Mouse (Mus musculus): ENCODE results near the gene Rprd1b.

Rprd1b gene

DNA sequence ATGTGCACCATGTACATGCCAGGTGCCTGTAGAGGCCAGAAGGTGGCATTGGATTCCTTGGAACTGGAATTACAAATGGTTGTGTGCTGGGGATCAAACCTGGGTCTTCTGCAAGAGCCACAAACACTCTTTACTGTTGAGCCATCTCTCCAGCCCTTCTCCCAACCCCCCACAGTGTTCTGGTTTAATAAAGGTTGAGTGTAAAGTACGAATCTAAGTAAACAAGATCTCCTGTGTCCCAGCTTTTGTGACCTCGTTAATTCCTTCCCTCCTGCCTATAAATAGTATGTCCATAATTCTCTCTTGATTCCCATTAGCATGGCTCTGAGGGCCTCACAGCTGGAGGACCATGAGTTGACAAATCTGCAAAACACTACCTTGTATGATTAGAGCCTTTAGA, 49.7 kb downstream of the Rprd1b start:
- intact Hi-C loops (cut with DNase I) = no loop called here

DNA sequence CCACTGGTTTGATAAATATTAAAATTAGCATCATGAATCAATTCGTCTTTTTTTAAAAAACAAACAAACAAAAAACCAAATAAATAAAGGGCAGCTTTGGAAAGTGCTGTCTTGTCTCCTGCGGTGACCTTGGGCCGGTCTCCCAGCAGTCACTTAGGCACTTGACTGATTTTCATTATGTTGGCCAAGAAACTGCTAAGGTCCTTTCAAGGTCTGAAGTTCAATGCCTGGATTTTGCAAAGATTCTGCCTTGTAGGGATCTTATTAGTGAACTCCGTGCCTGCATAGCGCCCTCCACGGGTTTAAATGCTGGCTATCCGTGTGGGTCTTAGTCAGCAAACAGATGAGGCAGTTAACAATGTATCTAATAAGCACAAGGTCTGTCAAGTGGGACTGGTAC, 50.7 kb downstream of the Rprd1b start:
- intact Hi-C loops (cut with DNase I) = no loop called here

DNA sequence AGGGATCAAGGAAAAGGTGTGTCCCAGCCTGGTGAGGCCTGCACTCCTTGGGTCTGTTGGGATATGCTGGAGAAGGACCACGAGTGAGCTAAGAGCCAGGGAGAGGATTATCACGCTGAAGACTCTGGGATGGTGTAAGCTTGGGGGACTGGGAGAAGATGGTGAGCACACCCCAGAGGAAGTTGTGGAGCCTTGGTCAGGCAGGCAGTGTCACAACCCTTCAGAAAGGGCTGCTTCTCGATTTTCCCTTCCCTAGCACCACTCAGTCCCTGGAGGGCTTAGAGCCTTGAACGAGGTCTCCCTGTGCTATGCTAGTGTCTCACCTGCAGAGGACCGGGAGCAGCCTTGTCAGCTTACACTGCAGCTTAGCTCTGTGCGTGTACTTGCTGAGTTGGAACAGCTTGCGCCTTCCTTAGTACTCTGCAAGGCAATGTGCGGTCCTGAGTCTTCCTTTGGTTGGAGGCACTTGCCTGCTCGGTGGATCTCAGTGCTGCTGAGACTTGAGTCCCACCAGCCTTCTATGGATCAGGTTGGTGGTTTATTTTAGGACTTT, 51.6 kb downstream of the Rprd1b start:
- intact Hi-C loops (cut with DNase I) = no loop called here

DNA sequence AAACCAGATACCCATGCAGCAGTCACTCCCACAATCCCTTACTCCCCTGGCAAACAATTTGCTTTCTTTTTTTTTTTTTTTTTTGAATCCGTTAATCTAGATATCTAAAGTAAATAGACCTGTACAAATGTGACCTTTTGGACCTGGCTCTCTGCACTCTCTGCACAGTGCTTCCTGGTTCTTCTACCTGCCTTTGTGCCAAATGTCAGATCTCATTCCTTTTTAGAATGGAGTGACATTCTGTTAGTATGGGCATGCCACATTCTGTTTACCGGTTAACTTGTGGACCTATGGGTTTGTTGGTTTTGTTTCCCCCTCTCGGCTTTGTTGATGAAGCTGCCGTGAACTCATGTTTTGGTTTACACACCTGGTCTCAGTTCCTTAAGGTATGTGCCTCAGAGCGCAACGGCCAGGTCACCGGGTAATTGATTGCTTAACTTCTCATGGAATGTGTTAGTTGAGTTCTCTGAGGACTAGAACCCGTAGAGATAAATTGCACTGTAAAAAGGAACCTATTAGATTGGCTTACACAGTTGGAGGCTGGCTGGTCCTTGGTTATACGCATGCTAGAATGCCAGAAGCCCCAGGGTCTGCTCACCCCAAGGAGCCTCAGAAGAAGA, 52.4 kb downstream of the Rprd1b start:
- intact Hi-C loops (cut with DNase I) = no loop called here

DNA sequence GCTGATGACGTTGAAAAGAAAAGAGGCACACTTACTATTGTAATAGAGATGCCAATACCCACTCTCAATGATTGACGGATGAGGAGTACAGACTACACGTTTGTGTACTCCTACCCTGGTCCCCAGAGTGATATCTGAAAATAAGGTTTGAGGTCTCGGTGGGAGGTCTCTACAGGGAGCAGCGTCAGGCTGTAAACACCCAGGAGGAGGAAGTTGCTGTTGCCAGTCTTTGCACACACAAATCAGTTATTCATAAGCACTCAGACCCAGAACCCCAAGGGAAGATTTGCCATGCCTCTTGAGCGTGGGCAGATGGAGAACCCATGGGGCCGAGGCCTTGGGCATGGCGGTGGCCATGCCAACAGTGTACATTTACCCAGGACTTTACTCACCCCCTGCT, 56.2 kb downstream of the Rprd1b start:
- intact Hi-C loops (cut with DNase I) = no loop called here

DNA sequence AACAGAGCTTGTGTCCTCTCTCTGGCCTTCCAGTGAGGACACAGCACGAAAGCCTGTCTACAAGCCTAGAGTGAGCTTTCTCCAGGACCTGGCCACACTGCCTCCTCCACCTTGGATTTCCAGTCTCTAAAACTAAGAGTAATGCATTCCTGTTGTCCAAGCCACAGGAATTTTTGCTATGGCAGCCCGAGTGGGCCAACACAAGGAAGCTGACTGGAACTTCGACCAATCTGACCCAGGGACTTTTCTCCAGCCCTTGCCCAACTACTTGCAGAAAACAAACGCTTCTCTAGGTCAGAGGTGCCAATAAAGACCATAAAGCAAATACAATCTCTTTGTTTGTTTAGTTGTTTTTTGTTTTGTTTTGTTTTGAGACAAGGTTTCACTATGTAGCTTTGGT, 61.8 kb downstream of the Rprd1b start:
- intact Hi-C loops (cut with DNase I) = no loop called here

DNA sequence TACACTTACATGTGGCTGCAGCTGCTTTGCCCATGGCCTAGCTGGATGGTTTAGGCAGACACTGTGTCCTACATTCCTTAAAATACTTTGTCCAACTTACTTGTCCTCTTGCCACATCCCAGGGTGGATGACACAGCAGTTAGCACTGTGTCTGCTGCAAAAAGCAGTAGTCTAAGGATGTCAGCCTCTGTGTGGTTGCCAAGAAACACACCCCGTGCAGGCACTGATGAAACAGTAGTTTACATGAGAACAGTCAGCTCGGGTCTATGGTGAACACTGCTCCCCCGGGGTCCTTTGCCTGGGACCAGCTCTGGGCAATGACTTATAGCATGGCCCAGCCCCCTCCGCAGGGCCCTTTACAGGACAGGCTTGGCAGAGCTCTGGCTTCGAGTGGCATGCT, 65.0 kb downstream of the Rprd1b start:
- intact Hi-C loops (cut with DNase I) = no loop called here

DNA sequence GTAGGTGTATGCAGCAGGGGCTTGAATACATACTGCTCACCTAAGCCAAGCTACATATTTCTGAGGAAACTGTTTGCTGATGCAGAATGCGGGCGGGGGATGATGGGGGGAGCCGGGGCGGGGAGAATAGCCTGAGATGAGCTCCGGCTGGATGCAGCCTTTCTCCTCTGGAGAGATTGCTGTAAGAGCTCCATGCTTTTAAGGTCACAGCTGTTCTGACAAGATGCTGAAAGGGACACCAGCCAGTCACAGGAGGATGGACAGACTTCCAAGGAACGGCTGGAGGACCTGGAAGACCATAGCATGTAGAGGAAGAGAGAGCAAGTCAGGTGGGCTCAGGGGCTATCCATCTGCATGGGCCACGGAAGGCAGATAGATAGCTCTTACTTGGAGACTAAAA, 66.0 kb downstream of the Rprd1b start:
- intact Hi-C loops (cut with DNase I) = no loop called here

DNA sequence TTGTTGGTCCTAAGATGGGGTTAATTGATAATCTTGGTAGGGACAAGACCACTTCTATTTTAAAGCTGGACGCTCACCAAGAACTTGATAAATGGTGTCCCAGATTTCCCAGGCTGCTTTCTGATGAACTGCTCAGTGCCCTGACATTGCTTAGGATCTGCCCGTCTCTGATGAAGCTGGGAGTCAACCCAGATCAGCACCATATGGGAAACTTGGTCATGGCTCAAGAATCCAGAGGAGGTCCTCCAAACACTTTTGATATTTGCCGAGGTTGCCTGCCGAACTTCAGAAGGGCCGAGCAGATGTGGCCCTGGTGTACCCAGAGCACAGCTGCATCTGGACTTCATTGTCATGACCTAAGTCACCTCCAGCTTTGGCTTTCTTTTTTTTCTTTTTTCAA, 66.5 kb downstream of the Rprd1b start:
- intact Hi-C loops (cut with DNase I) = no loop called here

DNA sequence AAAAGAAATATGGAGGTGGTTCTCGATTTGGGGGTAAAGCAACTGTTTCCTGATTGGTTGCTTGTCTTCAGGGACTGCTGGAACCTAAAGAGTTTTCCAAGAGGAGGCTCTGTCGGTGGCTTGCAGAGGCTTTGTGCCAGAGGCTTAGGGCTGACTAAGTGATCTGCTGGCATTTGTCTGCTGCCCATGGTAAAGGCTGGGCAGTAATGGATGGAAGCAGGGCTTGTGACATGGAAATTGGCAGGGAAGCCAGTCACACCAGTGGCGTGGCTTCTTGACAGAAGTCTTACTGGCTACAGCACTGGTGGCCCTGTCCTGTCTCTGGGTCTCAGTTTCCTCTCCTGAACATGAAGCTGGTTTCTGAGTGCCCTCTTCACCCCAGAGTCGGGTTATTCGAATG, 68.8 kb downstream of the Rprd1b start:
- intact Hi-C loops (cut with DNase I) = no loop called here

DNA sequence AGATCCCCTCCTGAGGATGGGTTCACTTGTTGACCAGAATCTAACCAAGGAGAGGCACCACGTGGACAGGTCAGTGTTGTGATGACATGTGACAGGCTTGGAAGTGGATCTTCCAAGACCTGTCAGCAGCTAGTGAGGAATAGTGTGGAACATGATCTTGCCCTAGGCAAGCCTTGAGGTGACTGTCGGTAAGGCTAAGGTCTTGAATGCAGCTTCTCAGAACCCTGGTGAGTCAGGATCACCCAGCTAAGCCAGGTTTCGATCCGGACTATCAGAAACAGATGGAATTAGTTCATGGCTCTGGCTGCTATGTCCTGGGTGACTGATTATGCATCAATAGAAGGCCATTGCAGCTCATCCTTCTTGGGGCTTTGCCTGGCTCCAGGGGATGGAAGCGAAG, 70.4 kb downstream of the Rprd1b start:
- intact Hi-C loops (cut with DNase I) = no loop called here

DNA sequence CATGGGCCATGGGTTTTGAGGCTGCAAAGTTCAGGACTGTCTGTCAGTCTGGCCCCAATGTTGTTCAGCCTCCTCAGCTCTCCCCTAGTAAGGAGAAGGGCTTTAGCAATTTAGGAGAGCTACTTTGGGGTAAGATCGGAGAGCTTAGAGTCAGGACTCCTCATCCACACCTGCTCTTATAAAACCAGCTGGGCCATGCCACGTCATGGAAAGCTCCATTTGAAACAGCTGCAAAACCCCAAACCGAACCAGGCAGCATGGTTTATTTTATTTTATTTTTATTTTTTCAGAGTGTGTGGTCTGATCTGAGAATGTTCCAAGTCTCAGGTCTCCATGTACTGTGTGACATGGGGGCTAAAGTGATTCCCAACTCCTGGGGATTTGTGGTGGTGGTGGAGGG, 71.2 kb downstream of the Rprd1b start:
- intact Hi-C loops (cut with DNase I) = no loop called here

DNA sequence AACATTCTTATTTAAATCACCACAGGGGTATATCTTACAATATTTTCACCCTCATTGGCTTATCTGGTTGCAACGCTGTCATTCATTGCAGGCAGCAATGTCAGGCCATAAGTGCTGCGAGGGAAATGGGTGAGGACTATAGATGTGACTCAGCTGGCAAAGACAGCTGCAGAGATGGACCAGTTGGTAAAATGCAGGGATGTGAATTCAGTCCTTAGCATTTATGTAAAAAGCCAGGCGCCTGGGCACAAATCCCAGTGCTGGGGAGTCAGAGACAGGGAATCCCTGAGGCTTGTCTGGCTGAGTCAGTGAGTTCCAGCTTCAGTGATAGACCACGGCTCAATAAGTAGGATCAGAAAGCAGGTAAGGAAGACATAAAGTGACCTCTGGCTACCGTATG, 73.5 kb downstream of the Rprd1b start:
- intact Hi-C loops (cut with DNase I) = loop anchor here (10.0 kb wide), 1 partner anchor 243 kb away; no protein-coding TSS in a partner anchor

DNA sequence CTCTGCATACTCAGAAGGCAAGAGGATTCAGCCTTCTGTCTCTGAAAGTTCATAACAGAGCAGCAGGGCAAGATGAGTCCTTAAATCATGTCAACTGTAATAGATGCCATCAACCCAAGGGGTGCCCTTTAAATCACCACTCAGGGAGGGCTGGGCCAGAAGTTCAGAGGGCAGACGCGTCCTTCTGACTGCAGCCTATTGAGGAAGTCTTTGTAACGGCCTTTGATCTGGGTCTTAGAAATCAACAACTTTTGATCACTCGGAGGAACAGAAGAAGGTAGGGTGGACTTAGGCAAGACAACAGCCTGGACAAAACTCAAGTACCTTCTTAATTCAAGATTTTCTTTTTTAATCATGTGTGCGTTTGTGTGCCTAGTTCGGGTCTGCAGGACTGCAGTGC, 76.7 kb downstream of the Rprd1b start:
- intact Hi-C loops (cut with DNase I) = loop anchor here (5.0 to 10.0 kb wide), 2 partner anchors 42 to 240 kb away; partner anchors contain the start of gene Tgm2

DNA sequence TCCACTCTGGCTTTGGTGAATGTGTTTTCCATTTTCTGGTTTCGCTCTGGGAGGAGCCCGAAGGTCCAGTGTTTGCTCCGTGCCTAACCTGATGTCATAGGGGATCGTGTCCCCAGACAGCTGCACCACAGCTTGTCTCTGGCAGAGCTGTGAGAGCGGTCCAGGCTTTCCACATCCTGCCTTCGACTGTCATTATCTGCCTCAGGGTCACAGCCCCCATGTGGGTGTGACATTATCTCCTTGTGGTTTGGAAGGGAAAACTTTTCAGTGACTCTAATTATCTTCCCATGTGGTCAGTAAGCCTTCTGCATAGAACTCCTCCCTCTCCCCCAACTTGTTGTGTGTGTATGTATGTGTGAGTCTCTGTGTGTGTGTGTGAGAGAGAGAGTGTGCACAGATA, 77.3 kb downstream of the Rprd1b start:
- intact Hi-C loops (cut with DNase I) = loop anchor here (2.0 to 10.0 kb wide), 3 partner anchors 42 to 239 kb away; partner anchors contain the start of gene Tgm2

DNA sequence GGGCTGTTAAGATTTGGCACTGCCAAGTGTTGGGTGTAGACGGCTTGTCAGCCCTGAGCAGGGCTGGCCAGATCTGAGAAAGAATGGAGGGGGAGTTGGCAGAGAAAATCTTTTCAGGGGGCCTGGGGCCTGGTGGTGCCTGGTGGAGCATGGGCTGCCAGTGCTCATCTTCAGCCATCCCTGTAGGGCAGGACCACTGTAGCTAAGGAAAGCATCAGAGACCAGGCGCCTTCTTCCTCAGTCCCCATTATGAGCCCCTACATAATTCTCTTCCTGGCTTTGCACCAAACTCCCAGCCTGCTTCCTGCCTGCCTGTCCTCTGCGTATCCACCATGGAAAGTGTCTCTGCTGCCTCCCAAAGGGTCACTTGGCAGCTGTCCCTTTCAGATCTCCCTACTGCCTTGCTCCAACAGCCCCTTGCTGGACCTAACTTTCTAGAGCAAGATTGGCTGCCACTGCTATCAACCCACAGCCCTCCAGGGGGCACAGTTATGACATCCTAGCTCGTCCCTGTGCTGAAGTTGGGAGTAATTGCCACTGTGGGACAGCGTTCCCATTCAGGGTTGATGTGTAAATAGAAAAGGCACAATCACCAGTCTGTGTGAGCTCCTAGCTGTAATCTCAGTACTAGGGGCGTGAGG, 78.8 kb downstream of the Rprd1b start:
- intact Hi-C loops (cut with DNase I) = loop anchor here (2.0 to 10.0 kb wide), 3 partner anchors 40 to 238 kb away; partner anchors contain the start of gene Tgm2

DNA sequence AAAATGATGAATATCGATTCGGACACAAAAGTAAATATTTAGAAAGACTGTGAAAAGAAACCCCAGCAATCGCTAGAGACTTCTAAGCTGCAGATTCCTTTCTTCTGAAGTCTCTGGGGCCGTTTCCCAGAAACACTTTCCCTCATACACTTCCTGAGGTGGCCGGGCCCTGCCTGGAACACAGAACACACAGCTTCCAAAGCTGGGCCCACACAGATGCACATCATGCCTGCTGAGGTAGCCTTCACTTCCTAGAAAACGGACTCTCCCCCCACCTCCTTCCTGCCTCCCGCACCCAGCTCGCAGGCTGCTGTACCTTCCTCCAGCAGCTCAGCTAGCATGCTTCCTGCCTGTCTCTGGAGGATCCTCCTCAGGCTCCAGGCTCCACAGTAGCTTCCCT, 81.2 kb downstream of the Rprd1b start:
- intact Hi-C loops (cut with DNase I) = loop anchor here (5.0 to 10.0 kb wide), 2 partner anchors 38 to 235 kb away; partner anchors contain the start of gene Tgm2

DNA sequence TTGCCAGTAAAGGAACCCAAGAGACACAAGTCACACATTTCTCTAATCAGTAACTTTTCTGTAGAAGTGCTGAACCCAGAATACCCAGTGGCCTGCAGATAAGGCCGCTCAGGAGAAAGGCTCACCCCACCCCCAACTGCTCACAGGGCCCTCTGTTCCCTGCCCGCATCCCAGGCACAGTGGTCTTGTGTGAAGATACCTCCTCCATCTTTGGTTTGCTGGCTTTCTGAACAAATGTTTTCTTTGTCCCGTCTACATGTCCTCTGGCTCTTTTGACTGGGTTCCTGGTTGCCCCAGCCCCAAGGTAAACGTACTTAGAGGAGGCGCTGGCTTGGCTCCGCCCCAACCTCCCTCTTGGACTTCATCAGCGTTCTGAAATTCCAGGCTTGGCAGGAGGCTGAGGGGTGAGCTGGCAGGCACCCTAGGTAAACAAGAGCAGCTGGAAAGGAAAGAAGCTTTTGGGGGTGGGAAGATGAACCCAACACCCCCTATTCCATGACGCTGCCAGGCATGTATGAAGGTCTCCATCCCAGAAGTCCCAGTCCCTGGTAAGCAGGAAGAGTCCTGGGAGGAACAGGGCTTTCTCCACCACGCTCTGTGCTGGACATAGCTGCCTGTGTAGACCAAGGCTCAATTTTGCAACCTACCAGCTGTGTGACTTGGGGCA, 85.4 kb downstream of the Rprd1b start:
- intact Hi-C loops (cut with DNase I) = no loop called here

DNA sequence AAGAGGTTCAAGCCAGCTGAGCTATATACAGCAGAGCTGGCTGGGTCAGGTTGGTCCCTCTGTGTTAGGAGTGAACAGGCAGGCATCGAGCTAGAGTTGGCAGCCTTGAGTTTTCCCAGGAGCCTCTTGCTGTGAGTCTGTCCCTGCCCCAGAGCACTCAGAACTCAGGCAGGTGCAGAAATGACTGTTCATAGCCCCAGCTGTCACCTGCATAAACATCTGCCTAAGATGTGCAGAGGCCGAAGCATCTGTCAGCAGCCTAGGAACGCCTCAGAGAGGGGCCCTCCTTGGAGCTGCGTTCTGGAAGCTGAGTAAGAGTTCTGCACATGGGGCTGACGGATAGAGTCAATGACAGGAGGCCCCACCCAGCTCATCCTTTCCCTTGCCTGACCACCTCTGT, 86.6 kb downstream of the Rprd1b start:
- intact Hi-C loops (cut with DNase I) = no loop called here

DNA sequence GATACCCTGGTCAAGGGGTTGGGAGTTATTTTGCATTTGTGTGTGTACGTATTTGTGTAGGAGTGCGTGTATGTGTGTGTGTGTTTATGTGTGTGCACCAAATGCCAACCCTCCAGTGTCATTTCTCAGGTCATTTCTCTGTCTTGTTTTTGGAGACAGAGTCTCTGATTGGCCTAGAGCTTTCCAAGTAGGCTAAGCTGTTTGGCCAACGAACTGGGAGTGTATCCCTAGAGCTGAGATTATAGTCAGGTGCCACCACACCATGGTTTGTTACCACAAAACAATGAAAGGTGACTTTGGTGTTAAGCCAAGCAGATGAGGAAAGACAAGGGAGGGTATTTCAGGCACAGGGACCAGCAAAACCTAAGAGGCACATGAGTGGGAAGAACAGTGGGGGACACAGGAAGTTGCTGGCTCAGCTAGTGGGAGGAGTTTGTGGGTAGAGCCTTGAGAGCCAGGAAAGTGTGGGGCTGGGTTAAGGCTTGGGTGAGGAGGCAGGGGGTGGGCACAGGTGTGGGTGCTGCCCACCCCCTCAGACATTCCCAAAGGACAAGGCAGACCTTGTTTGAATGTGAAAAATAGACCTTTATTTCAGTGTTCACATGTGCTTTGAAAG, 87.6 kb downstream of the Rprd1b start:
- intact Hi-C loops (cut with DNase I) = no loop called here

DNA sequence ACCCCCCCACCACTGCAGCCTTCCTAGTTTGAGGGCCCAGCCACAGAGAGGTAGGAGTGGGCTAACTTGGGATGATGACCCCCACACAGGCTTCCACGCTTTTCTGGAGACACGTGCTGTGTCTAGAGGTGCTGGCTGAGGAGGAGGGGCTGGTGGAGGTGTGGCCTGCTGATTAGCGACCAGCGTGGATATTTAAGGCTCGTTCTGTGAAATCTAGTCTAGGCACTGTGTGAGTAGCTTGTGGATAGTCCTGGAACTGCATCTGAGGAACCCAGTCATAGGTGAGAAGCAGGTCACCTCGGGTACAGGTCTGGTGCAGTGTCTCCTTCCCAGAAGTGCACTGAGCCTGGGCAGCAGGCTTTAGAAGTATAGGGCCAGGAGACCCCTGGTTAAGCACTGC, 88.4 kb downstream of the Rprd1b start:
- intact Hi-C loops (cut with DNase I) = no loop called here

DNA sequence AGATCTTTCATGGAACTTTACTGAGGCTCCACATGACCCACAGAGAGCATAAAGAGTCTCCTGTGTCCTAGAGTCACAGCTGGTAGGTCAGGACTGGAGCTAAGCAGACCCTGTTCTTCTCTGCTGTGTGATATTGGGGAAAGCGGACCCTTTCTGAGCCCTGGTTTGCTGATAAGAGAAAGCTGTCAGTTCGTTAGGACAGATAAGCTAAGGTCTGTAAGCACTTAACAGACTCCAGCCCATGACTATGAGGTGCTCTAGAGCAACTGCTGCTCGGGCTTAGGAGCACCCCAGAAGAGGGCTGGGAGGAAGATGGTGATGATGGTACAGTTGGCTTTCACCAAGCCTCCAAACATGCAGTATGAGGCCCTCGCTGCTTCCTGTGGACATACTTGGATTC, 90.8 kb downstream of the Rprd1b start:
- intact Hi-C loops (cut with DNase I) = no loop called here

Data from adrenal gland (tissue).